Mouse (Mus musculus): ENCODE data around the gene Fam83c.

Gene Fam83c

GRCm38 (mm10) chr2:155814829-155815228, 19.8 kb downstream of the Fam83c start:
- TF ChIP-seq GATA4 (IDR thresholded peaks at IDR 0.05; ENCODE audit: insufficient replicate concordance, low read length), result no peak

- TF ChIP-seq GATA4 (IDR thresholded peaks at IDR 0.05; ENCODE audit: insufficient replicate concordance, low read length), result no peak
These were observed 22.0 kb downstream of the Fam83c start for GRCm38 (mm10) chr2:155812637-155813036.

- no peak for TF ChIP-seq GATA4 (IDR thresholded peaks at IDR 0.05; ENCODE audit: insufficient replicate concordance, low read length)
These were observed 22.7 kb downstream of the Fam83c start for GRCm38 (mm10) chr2:155811821-155812396.

- no peak for TF ChIP-seq GATA4 (IDR thresholded peaks at IDR 0.05; ENCODE audit: insufficient replicate concordance, low read length)
These were observed 25.0 kb downstream of the Fam83c start for GRCm38 (mm10) chr2:155809620-155810019.

GRCm38 (mm10) chr2:155807408-155807807, 27.2 kb downstream of the Fam83c start:
- TF ChIP-seq GATA4 (IDR thresholded peaks at IDR 0.05; ENCODE audit: insufficient replicate concordance, low read length), result no peak

GRCm38 (mm10) chr2:155806548-155806947, 28.1 kb downstream of the Fam83c start:
- TF ChIP-seq GATA4 (IDR thresholded peaks at IDR 0.05; ENCODE audit: insufficient replicate concordance, low read length), result no peak

- TF ChIP-seq GATA4 (IDR thresholded peaks at IDR 0.05; ENCODE audit: insufficient replicate concordance, low read length), result no peak
These were observed 28.8 kb downstream of the Fam83c start for GRCm38 (mm10) chr2:155805925-155806255.

- TF ChIP-seq GATA4 (IDR thresholded peaks at IDR 0.05; ENCODE audit: insufficient replicate concordance, low read length), result no peak
These were observed 29.3 kb downstream of the Fam83c start for GRCm38 (mm10) chr2:155805231-155805924.

GRCm38 (mm10) chr2:155804053-155804452, 30.6 kb downstream of the Fam83c start:
- no peak for TF ChIP-seq GATA4 (IDR thresholded peaks at IDR 0.05; ENCODE audit: insufficient replicate concordance, low read length)

GRCm38 (mm10) chr2:155802761-155803160, 31.9 kb downstream of the Fam83c start:
- TF ChIP-seq GATA4 (IDR thresholded peaks at IDR 0.05; ENCODE audit: insufficient replicate concordance, low read length), result no peak

- no peak for TF ChIP-seq GATA4 (IDR thresholded peaks at IDR 0.05; ENCODE audit: insufficient replicate concordance, low read length)
These were observed 36.0 kb downstream of the Fam83c start for GRCm38 (mm10) chr2:155798613-155799012.

- TF ChIP-seq GATA4 (IDR thresholded peaks at IDR 0.05; ENCODE audit: insufficient replicate concordance, low read length), result no peak
These were observed 39.8 kb downstream of the Fam83c start for GRCm38 (mm10) chr2:155794674-155795445.

- TF ChIP-seq GATA4 (IDR thresholded peaks at IDR 0.05; ENCODE audit: insufficient replicate concordance, low read length), result no peak
These were observed 41.8 kb downstream of the Fam83c start for GRCm38 (mm10) chr2:155792899-155793298.

- TF ChIP-seq GATA4 (IDR thresholded peaks at IDR 0.05; ENCODE audit: insufficient replicate concordance, low read length), result no peak
These were observed 46.4 kb downstream of the Fam83c start for GRCm38 (mm10) chr2:155787949-155788931.

GRCm38 (mm10) chr2:155786905-155787304, 47.7 kb downstream of the Fam83c start:
- no peak for TF ChIP-seq GATA4 (IDR thresholded peaks at IDR 0.05; ENCODE audit: insufficient replicate concordance, low read length)

Measured in liver, adult (tissue).